19 mouse cellular contexts compared by ENCODE assay signal in the genomic region with DNA sequence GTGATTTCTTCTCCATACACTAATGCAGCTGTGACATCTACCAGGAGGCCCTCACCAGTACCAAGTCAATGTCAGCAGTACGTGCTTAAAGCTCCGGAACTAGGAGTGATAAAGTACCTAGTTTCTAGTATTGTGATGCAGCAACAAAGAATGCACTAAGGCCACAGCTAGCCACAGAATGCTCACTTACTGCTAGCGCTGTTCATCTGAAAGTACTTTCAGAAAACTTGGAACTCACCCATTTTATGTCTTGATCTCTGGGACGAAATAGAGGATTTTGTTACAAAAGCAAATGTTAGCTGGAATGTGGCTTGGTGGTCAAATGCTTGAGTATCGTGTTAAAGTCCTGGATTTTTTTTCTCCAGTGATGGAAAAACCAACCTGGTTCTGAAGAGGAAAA. TPM values are rescaled to one million over a fixed set of nuclear protein-coding genes. Genes with fewer than 3 reads are reported as not detected.
DNase-seq lines count a peak whose midpoint lies in the region; ATAC-seq and TF ChIP-seq lines count a peak whose summit lies in the region.
"Had no signal": no experiment of that assay in that cellular context is flagged by ENCODE, and none has a peak within 500 bp of the region (broad histone marks: within the 10 kb centered on the region; RNA-seq: fewer than 3 reads in every experiment).

No protein-coding gene starts in this region.

- no peak for ATAC-seq in kidney, postnatal 0 days (replicated peaks; ENCODE audit: low FRiP score, low read depth)
- ATAC-seq in embryonic facial prominence, embryonic 14.5 days (ENCODE audit: low read depth): no peak
- no peak for ATAC-seq in limb, embryonic 15.5 days (ENCODE audit: insufficient number of reproducible peaks, low FRiP score, low TSS enrichment, low read depth)
- ATAC-seq: activated CD4-positive, CD25-positive, alpha-beta regulatory T cell, adult 4 months; CD4-positive, CD25-positive, alpha-beta regulatory T cell, adult 4 months; forebrain, embryonic 15.5 days; intestine, embryonic 16.5 days had no signal

- no peak overlapping the region for H3ac ChIP-seq in C2C12 (ENCODE audit: control insufficient read depth, insufficient read length, low read depth)

- no peak overlapping the region for H3K4me3 ChIP-seq in kidney, postnatal 0 days (replicated peaks; ENCODE audit: low read depth, low read length)
- no peak overlapping the region for H3K4me3 ChIP-seq in kidney, adult 2 months (ENCODE audit: insufficient read depth, low read depth, low read length)
- no peak overlapping the region for H3K4me3 ChIP-seq in C2C12 (ENCODE audit: insufficient read depth, poor library complexity, severe bottlenecking)
- no peak overlapping the region for H3K4me3 ChIP-seq in embryonic facial prominence, embryonic 14.5 days (ENCODE audit: low read depth, low read length)
- no peak overlapping the region for H3K4me3 ChIP-seq in limb, embryonic 15.5 days
- H3K4me3 ChIP-seq: forebrain, embryonic 10.5 days; forebrain, embryonic 15.5 days; heart, embryonic 12.5 days; hindbrain, embryonic 10.5 days; hindbrain, embryonic 15.5 days had no signal

- H3K4me2 ChIP-seq in kidney, postnatal 0 days (ENCODE audit: low read length): no peak overlapping the region
- no peak overlapping the region for H3K4me2 ChIP-seq in embryonic facial prominence, embryonic 14.5 days (ENCODE audit: low read depth, low read length)
- H3K4me2 ChIP-seq in limb, embryonic 15.5 days: no peak overlapping the region
- H3K4me2 ChIP-seq: forebrain, embryonic 15.5 days; heart, embryonic 12.5 days; hindbrain, embryonic 15.5 days had no signal

- peak; percentile 11 for DNase-seq in kidney, postnatal 0 days (ENCODE audit: low spot score)
- no peak for DNase-seq in kidney, adult 2 months
- peak; percentile 83 for DNase-seq in embryonic facial prominence, embryonic 14.5 days (ENCODE audit: low spot score)
- no peak for DNase-seq in frontal cortex, postnatal 10 days (ENCODE audit: low spot score in 2 of 2)
- DNase-seq in layer of hippocampus, adult 8-10 months (ENCODE audit: low spot score in 2 of 2): no peak
- DNase-seq: adrenal gland, postnatal 36 days; cerebellum, adult 2 months; gastrocnemius, postnatal 25 days had no signal

- H3K9ac ChIP-seq in kidney, postnatal 0 days (ENCODE audit: low read depth, low read length): no peak overlapping the region
- H3K9ac ChIP-seq in embryonic facial prominence, embryonic 14.5 days (ENCODE audit: low read depth, low read length): no peak overlapping the region
- no peak overlapping the region for H3K9ac ChIP-seq in limb, embryonic 15.5 days
- H3K9ac ChIP-seq: forebrain, embryonic 15.5 days; heart, embryonic 12.5 days; hindbrain, embryonic 15.5 days had no signal

- H3K79me3 ChIP-seq in C2C12 (ENCODE audit: low read depth): no peaks in the 10 kb centered on the region

- H3K9me3 ChIP-seq in kidney, postnatal 0 days (replicated peaks; ENCODE audit: low read length): no peaks in the 10 kb centered on the region
- no peaks in the 10 kb centered on the region for H3K9me3 ChIP-seq in embryonic facial prominence, embryonic 14.5 days (ENCODE audit: control insufficient read depth, low read length)
- H3K9me3 ChIP-seq in limb, embryonic 15.5 days: no peaks in the 10 kb centered on the region
- H3K9me3 ChIP-seq: forebrain, embryonic 10.5 days; forebrain, embryonic 15.5 days; G1E; heart, embryonic 12.5 days; hindbrain, embryonic 10.5 days; hindbrain, embryonic 15.5 days had no signal

- no peaks in the 10 kb centered on the region for H3K36me3 ChIP-seq in kidney, postnatal 0 days (ENCODE audit: insufficient read depth, low read length)
- H3K36me3 ChIP-seq in kidney, adult 2 months (ENCODE audit: control insufficient read depth, insufficient read depth, low read length): no peaks in the 10 kb centered on the region
- H3K36me3 ChIP-seq in C2C12 (ENCODE audit: control insufficient read depth, insufficient read depth): no peaks in the 10 kb centered on the region
- no peaks in the 10 kb centered on the region for H3K36me3 ChIP-seq in embryonic facial prominence, embryonic 14.5 days (ENCODE audit: control insufficient read depth, insufficient read depth, low read length)
- H3K36me3 ChIP-seq in limb, embryonic 15.5 days: no peaks in the 10 kb centered on the region
- H3K36me3 ChIP-seq: forebrain, embryonic 10.5 days; forebrain, embryonic 15.5 days; G1E; heart, embryonic 12.5 days; hindbrain, embryonic 10.5 days; hindbrain, embryonic 15.5 days had no signal

- no peak for TF ChIP-seq CTCF in kidney, postnatal 0 days (IDR thresholded peaks at IDR 0.05; ENCODE audit: low read depth)
- TF ChIP-seq CTCF in kidney, adult 2 months (conservative IDR thresholded peaks at IDR 0.05; ENCODE audit: insufficient read depth, insufficient read length, low read depth, low read length): no peak
- TF ChIP-seq CTCF in C2C12 (IDR thresholded peaks at IDR 0.05; ENCODE audit: control insufficient read depth, insufficient read depth, insufficient read length): no peak

- H3K27me3 ChIP-seq in kidney, postnatal 0 days (ENCODE audit: insufficient read depth, low read length): no peaks in the 10 kb centered on the region
- no peaks in the 10 kb centered on the region for H3K27me3 ChIP-seq in kidney, adult 2 months (replicated peaks; ENCODE audit: control insufficient read depth, insufficient read depth, low read length)
- peaks cover 3% of the 10 kb centered on the region for H3K27me3 ChIP-seq in C2C12 (ENCODE audit: control insufficient read depth, insufficient read depth, insufficient read length)
- H3K27me3 ChIP-seq in embryonic facial prominence, embryonic 14.5 days (replicated peaks; ENCODE audit: control insufficient read depth, insufficient read depth, low read length): no peaks in the 10 kb centered on the region
- H3K27me3 ChIP-seq in limb, embryonic 15.5 days: no peaks in the 10 kb centered on the region
- H3K27me3 ChIP-seq: forebrain, embryonic 15.5 days; heart, embryonic 12.5 days; hindbrain, embryonic 15.5 days had no signal

- H3K79me2 ChIP-seq in C2C12 (ENCODE audit: control insufficient read depth, insufficient read depth): no peaks in the 10 kb centered on the region

- H3K27ac ChIP-seq in kidney, postnatal 0 days: no peak overlapping the region
- H3K27ac ChIP-seq in kidney, adult 2 months (ENCODE audit: insufficient read depth, low read depth, low read length): no peak overlapping the region
- H3K27ac ChIP-seq in embryonic facial prominence, embryonic 14.5 days (replicated peaks; ENCODE audit: low read depth, low read length): peak overlapping the region; percentile 52
- H3K27ac ChIP-seq in limb, embryonic 15.5 days: peak overlapping the region; percentile 61
- H3K27ac ChIP-seq: forebrain, embryonic 10.5 days; forebrain, embryonic 15.5 days; hindbrain, embryonic 10.5 days; hindbrain, embryonic 15.5 days had no signal

- no peaks in the 10 kb centered on the region for H3K4me1 ChIP-seq in kidney, postnatal 0 days (replicated peaks; ENCODE audit: insufficient read depth, low read length)
- H3K4me1 ChIP-seq in kidney, adult 2 months (ENCODE audit: control insufficient read depth, insufficient read depth, low read length): no peaks in the 10 kb centered on the region
- H3K4me1 ChIP-seq in embryonic facial prominence, embryonic 14.5 days (ENCODE audit: control insufficient read depth, insufficient read depth, low read length): peaks cover 21% of the 10 kb centered on the region; the same call in 1 of the 2 replicates
- peaks cover 25% of the 10 kb centered on the region for H3K4me1 ChIP-seq in limb, embryonic 15.5 days
- H3K4me1 ChIP-seq: forebrain, embryonic 10.5 days; heart, embryonic 12.5 days; hindbrain, embryonic 10.5 days had no signal

- WGBS in kidney, postnatal 0 days: 61% methylated on average over 5 of the region's 5 CpGs
- WGBS in kidney, adult 2 months: 64% methylated on average over 5 of the region's 5 CpGs
- 43% methylated on average over 5 of the region's 5 CpGs for WGBS in embryonic facial prominence, embryonic 14.5 days
- 49% methylated on average over 5 of the region's 5 CpGs for WGBS in limb, embryonic 15.5 days

- no peak for TF ChIP-seq POLR2A in kidney, adult 2 months (IDR thresholded peaks at IDR 0.05; ENCODE audit: low read depth, low read length)

TF ChIP-seq in C2C12, 6 proteins besides CTCF, POLR2A, EP300 and RAD21:
- TF ChIP-seq MYOG (IDR thresholded peaks at IDR 0.05; ENCODE audit: control insufficient read depth, extremely low read depth, insufficient read length) (no peak), MYOD1 (IDR thresholded peaks at IDR 0.05; ENCODE audit: control insufficient read depth, insufficient read length, low read depth) (peak; percentile 22)
TF ChIP-seq in C2C12: peak in this region for 1.

RNA-seq across cellular contexts. Expression of a gene that starts 30.0 kb away (rescaled TPM):
- polyA plus RNA-seq in kidney, postnatal 0 days (2015; fragmentation: Nextera tagmentation; extraction: Ambion mirVana): 72.0 and 77.3 TPM in 2 replicates
- 79.8 and 80.8 TPM in 2 replicates for polyA plus RNA-seq in kidney, adult 2 months (2012; rRNA removed)
- 22.4 TPM for polyA plus RNA-seq in C2C12 (2012; fragmentation: generic; extraction: Trizol)
- polyA plus RNA-seq in embryonic facial prominence, embryonic 14.5 days (2014; fragmentation: Nextera tagmentation; extraction: Ambion mirVana): 138 and 161 TPM in 2 replicates
- 128 TPM in 2 replicates for polyA plus RNA-seq in limb, embryonic 15.5 days (2015; fragmentation: Nextera tagmentation; extraction: Ambion mirVana)
- 100 to 1,000 TPM; 275 to 344 (median 299) TPM for total RNA-seq in layer of hippocampus, adult 8-10 months (2022)

Comparison
In these comparisons a context has a peak if more than half of its experiments do, and no peak if none do; other contexts are left out.
1. DNase-seq: peak in kidney, postnatal 0 days (single experiment) and embryonic facial prominence, embryonic 14.5 days (single experiment); none in kidney, adult 2 months (single experiment), frontal cortex, postnatal 10 days (0 of 2) and layer of hippocampus, adult 8-10 months (0 of 2).
2. H3K27ac ChIP-seq: peak in embryonic facial prominence, embryonic 14.5 days (single experiment) and limb, embryonic 15.5 days (single experiment); none in kidney, postnatal 0 days (single experiment) and kidney, adult 2 months (single experiment).